Mouse (Mus musculus) MEL (cell line): ENCODE results near the gene Cracr2a.

ENCODE experiments used
- CHD2 ChIP-seq: IDR thresholded peaks from 2 replicates; pipeline ENCODE4 v1.6.1; 2011; ENCODE audit warnings: low read length, improper control_type of control experiment
- CTCF ChIP-seq, 3 experiments: IDR thresholded peaks in 2 of 3; conservative IDR thresholded peaks in 1 of 3; 2 replicates each; pipeline ENCODE4 v1.5.1; 2011 to 2012; ENCODE audit warnings: low read length in 3 of 3, low read depth in 2 of 3, mild to moderate bottlenecking in 2 of 3, improper control_type of control experiment in 1 of 3, inconsistent platforms in 1 of 3, mixed read lengths in 1 of 3, moderate library complexity in 1 of 3; ENCODE audit not compliant: control insufficient read depth in 1 of 3, insufficient read depth in 1 of 3, poor library complexity in 1 of 3, severe bottlenecking in 1 of 3
- EP300 ChIP-seq, 2 experiments: IDR thresholded peaks; 2 replicates each; pipeline ENCODE4 v1.6.1; 2011; ENCODE audit warnings: improper control_type of control experiment in 2 of 2, low read length in 2 of 2, low read depth in 1 of 2, mild to moderate bottlenecking in 1 of 2
- GABPA ChIP-seq: IDR thresholded peaks from 2 replicates; pipeline ENCODE4 v1.6.1; 2012; ENCODE audit warnings: low read depth, mild to moderate bottlenecking, inconsistent platforms, low read length, improper control_type of control experiment, moderate library complexity
- GATA1 ChIP-seq: IDR thresholded peaks from 2 replicates; pipeline ENCODE4 v1.6.1; 2011; ENCODE audit warnings: low read depth, low read length, improper control_type of control experiment
- KAT2A ChIP-seq: conservative IDR thresholded peaks from 2 replicates; pipeline ENCODE4 v1.6.1; 2012; ENCODE audit warnings: low read depth, low read length, improper control_type of control experiment, inconsistent platforms
- MAZ ChIP-seq: IDR thresholded peaks from 2 replicates; pipeline ENCODE4 v1.6.1; 2012; ENCODE audit warnings: low read depth, mild to moderate bottlenecking, inconsistent platforms, low read length, improper control_type of control experiment
- POLR2A ChIP-seq, 2 experiments: IDR thresholded peaks; 2 replicates each; pipeline ENCODE4 v1.6.1; 2011 to 2012; ENCODE audit warnings: low read length in 2 of 2, mild to moderate bottlenecking in 2 of 2, control low read depth in 1 of 2, improper control_type of control experiment in 1 of 2, low read depth in 1 of 2, moderate library complexity in 1 of 2; ENCODE audit not compliant: control insufficient read depth in 1 of 2, insufficient read depth in 1 of 2, poor library complexity in 1 of 2
- USF2 ChIP-seq, 2 experiments: IDR thresholded peaks; 2 replicates each; pipeline ENCODE4 v1.6.1; 2011 to 2012; ENCODE audit warnings: improper control_type of control experiment in 2 of 2, low read length in 2 of 2, borderline replicate concordance in 1 of 2, inconsistent platforms in 1 of 2, low read depth in 1 of 2, mild to moderate bottlenecking in 1 of 2; ENCODE audit not compliant: insufficient read depth in 1 of 2
- ZC3H11A ChIP-seq: IDR thresholded peaks from 2 replicates; pipeline ENCODE4 v1.6.1; 2012; ENCODE audit warnings: low read depth, mild to moderate bottlenecking, inconsistent platforms, low read length, improper control_type of control experiment

DNA sequence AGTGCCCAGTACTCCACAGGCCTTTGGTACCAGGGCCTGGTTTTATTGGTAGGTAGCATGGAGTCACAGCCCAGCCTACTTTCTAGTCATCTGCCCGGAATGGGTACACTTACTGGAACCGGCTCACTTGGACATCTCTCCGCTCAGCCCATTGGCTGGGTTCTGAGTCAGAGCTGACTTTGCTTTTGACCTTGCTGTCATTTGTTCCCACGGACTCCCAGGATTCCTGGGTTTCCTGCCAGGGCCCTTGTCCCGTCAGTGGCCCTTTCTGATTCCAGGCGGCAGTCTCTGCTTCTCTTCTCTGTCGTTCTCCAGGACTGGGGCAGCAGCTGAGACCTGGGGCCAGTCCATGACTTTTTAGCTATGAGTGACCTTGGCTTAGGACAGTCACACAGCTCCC lies 110.9 kb downstream of the Cracr2a start:
- no peak for TF ChIP-seq KAT2A
- TF ChIP-seq ZC3H11A, result no peak
- no peak for TF ChIP-seq EP300 (IDR thresholded peaks at IDR 0.05; ENCODE audit: low read depth in 1 of 2, low read length in 2 of 2)
- TF ChIP-seq POLR2A (IDR thresholded peaks at IDR 0.05; ENCODE audit: control insufficient read depth in 1 of 2, insufficient read depth in 1 of 2, low read depth in 1 of 2, low read length in 2 of 2, poor library complexity in 1 of 2), result no peak
- TF ChIP-seq USF2 (IDR thresholded peaks at IDR 0.05; ENCODE audit: borderline replicate concordance in 1 of 2, insufficient read depth in 1 of 2, low read depth in 1 of 2, low read length in 2 of 2), result no peak
- no peak for TF ChIP-seq CTCF (IDR thresholded peaks at IDR 0.05 in 2 of 3, conservative IDR thresholded peaks at IDR 0.05 in 1 of 3; ENCODE audit: control insufficient read depth in 1 of 3, insufficient read depth in 1 of 3, low read depth in 2 of 3, low read length in 3 of 3, poor library complexity in 1 of 3, severe bottlenecking in 1 of 3)
- TF ChIP-seq CHD2, result no peak
- no peak for TF ChIP-seq GABPA
- no peak for TF ChIP-seq GATA1
- TF ChIP-seq MAZ, result no peak
